9 mouse cellular contexts compared by ENCODE assay signal in the genomic region with DNA sequence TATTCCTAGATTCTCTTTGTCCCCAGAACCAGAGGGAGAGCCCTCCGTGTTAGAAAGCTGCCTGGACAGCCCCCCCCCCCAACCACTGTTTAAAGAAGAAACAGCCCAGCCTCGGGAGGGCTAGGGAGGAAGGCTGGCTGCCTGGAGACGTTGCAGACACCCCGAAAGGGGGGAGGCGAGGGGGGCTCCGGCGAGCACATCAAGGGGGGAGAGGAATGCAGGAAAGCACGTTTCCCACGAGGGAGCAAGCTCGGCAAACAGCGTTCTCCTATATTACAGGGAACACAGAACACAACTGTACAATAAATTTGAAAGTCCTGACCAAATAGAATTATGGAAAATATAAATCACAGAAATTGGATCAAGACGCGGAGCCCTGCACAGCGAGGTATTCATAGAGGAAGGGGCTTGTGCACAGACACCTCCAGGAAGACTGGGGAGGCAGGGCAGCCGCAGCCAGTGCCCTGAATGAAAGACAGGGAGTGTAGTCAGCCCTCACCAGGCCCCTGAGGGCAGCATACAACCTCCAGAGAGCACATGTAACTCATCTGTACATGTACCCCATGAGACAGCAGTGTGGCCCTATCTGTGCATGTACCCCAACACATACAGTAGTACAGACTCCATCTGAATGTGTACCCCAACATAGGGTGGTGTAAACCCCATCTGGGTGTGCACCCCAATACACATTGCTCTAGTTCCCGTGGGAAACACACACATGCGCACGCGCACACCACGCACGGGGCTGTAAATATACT. TPM values are rescaled to one million over a fixed set of nuclear protein-coding genes. Genes with fewer than 3 reads are reported as not detected.
A peak's percentile ranks its signal among the peaks of the same experiment; 100 is the strongest.
DNase-seq lines count a peak whose midpoint lies in the region; ATAC-seq and TF ChIP-seq lines count a peak whose summit lies in the region.
"Had no signal": no experiment of that assay in that cellular context is flagged by ENCODE, and none has a peak within 500 bp of the region (broad histone marks: within the 10 kb centered on the region; RNA-seq: fewer than 3 reads in every experiment).

No protein-coding gene starts in this region.

- no peaks in the 10 kb centered on the region for H3K36me3 ChIP-seq in lung, embryonic 14.5 days (ENCODE audit: insufficient read depth)
- no peaks in the 10 kb centered on the region for H3K36me3 ChIP-seq in hindbrain, embryonic 10.5 days
- no peaks in the 10 kb centered on the region for H3K36me3 ChIP-seq in limb, embryonic 14.5 days (ENCODE audit: control insufficient read depth, insufficient read depth, low read length)
- H3K36me3 ChIP-seq in stomach, embryonic 15.5 days = no peaks in the 10 kb centered on the region

- 28% methylated on average over 21 of the region's 21 CpGs for WGBS in lung, embryonic 14.5 days
- 39% methylated on average over 21 of the region's 21 CpGs for WGBS in lung, adult 2 months
- WGBS in hindbrain, embryonic 10.5 days = 54% methylated on average over 21 of the region's 21 CpGs
- 27% methylated on average over 21 of the region's 21 CpGs for WGBS in limb, embryonic 14.5 days
- WGBS in stomach, embryonic 15.5 days = 33% methylated on average over 21 of the region's 21 CpGs

- TF ChIP-seq POLR2A in lung, adult 2 months (IDR thresholded peaks at IDR 0.05; ENCODE audit: borderline replicate concordance, extremely low read depth, low read depth, low read length) = no peak
- TF ChIP-seq POLR2A in limb, embryonic 14.5 days (IDR thresholded peaks at IDR 0.05; ENCODE audit: borderline replicate concordance, extremely low read depth, insufficient read depth, insufficient read length) = no peak

- peak; percentile 83 for DNase-seq in lung, embryonic 14.5 days
- no peak for DNase-seq in lung, adult 2 months
- DNase-seq in hindbrain, embryonic 10.5 days (ENCODE audit: low spot score) = no peak
- DNase-seq in limb, embryonic 14.5 days (ENCODE audit: low spot score) = peak; percentile 82
- no peak for DNase-seq in cerebellum, adult 18-20 months
- DNase-seq: cerebellum, postnatal 10 days; thymus, postnatal 14 days had no signal

- H3K9ac ChIP-seq in lung, embryonic 14.5 days = peak overlapping the region; percentile 40
- H3K9ac ChIP-seq in limb, embryonic 14.5 days (ENCODE audit: low read depth, low read length, severe bottlenecking) = peak overlapping the region; percentile 36; the same call in 1 of the 2 replicates
- peak overlapping the region; percentile 6; the same call in 1 of the 2 replicates for H3K9ac ChIP-seq in stomach, embryonic 15.5 days

- H3K4me3 ChIP-seq in lung, embryonic 14.5 days (ENCODE audit: low read depth, low read length) = no peak overlapping the region
- H3K4me3 ChIP-seq in lung, adult 2 months (replicated peaks; ENCODE audit: extremely low read depth, low read depth, low read length) = no peak overlapping the region
- no peak overlapping the region for H3K4me3 ChIP-seq in hindbrain, embryonic 10.5 days
- no peak overlapping the region for H3K4me3 ChIP-seq in limb, embryonic 14.5 days (replicated peaks; ENCODE audit: low read length)
- H3K4me3 ChIP-seq in stomach, embryonic 15.5 days (replicated peaks) = no peak overlapping the region

- H3K4me1 ChIP-seq in lung, embryonic 14.5 days (ENCODE audit: insufficient read depth) = peaks cover 20% of the 10 kb centered on the region; the same call in 1 of the 2 replicates
- no peaks in the 10 kb centered on the region for H3K4me1 ChIP-seq in lung, adult 2 months (ENCODE audit: control insufficient read depth, insufficient read depth, low read length)
- H3K4me1 ChIP-seq in hindbrain, embryonic 10.5 days (replicated peaks) = peaks cover 14% of the 10 kb centered on the region
- peaks cover 29% of the 10 kb centered on the region for H3K4me1 ChIP-seq in limb, embryonic 14.5 days (ENCODE audit: control insufficient read depth, insufficient read depth, low read length)
- peaks cover 25% of the 10 kb centered on the region for H3K4me1 ChIP-seq in stomach, embryonic 15.5 days

- no peaks in the 10 kb centered on the region for H3K9me3 ChIP-seq in lung, embryonic 14.5 days (ENCODE audit: low read depth, low read length)
- no peaks in the 10 kb centered on the region for H3K9me3 ChIP-seq in hindbrain, embryonic 10.5 days
- no peaks in the 10 kb centered on the region for H3K9me3 ChIP-seq in limb, embryonic 14.5 days (ENCODE audit: control insufficient read depth, low read length)
- H3K9me3 ChIP-seq in stomach, embryonic 15.5 days = no peaks in the 10 kb centered on the region

- H3K27ac ChIP-seq in lung, embryonic 14.5 days (ENCODE audit: low read depth) = peak overlapping the region; percentile 89
- H3K27ac ChIP-seq in hindbrain, embryonic 10.5 days = peak overlapping the region; percentile 86
- peak overlapping the region; percentile 94 for H3K27ac ChIP-seq in limb, embryonic 14.5 days (replicated peaks; ENCODE audit: low read depth, low read length)
- peak overlapping the region; percentile 89 for H3K27ac ChIP-seq in stomach, embryonic 15.5 days

- TF ChIP-seq CTCF in lung, embryonic 14.5 days (IDR thresholded peaks at IDR 0.05; ENCODE audit: low read depth) = no peak
- TF ChIP-seq CTCF in lung, adult 2 months (IDR thresholded peaks at IDR 0.05; ENCODE audit: insufficient read depth, low read length) = no peak

- peak; percentile 77 for ATAC-seq in lung, embryonic 14.5 days (ENCODE audit: insufficient read depth)
- ATAC-seq in limb, embryonic 14.5 days (ENCODE audit: low FRiP score, low read depth) = peak; percentile 87
- ATAC-seq in stomach, embryonic 15.5 days (ENCODE audit: insufficient read depth, low FRiP score, low read depth) = peak; percentile 78; the same call in 1 of the 2 replicates
- no peak for ATAC-seq in inflammation-experienced regulatory T-cells, adult 6 months

- peak overlapping the region; percentile 45 for H3K4me2 ChIP-seq in lung, embryonic 14.5 days
- H3K4me2 ChIP-seq in limb, embryonic 14.5 days (replicated peaks; ENCODE audit: low read depth, low read length, severe bottlenecking) = 0 out of 2 replicates have a peak overlapping the region, but pooled peaks have one; percentile 9
- H3K4me2 ChIP-seq in stomach, embryonic 15.5 days = peak overlapping the region; percentile 29

- H3K27me3 ChIP-seq in lung, embryonic 14.5 days (ENCODE audit: insufficient read depth, low read length) = no peaks in the 10 kb centered on the region
- 0 out of 2 replicates have a peak, but pooled peaks cover 6% of the 10 kb centered on the region for H3K27me3 ChIP-seq in hindbrain, embryonic 10.5 days (ENCODE audit: insufficient read depth, poor library complexity, severe bottlenecking)
- H3K27me3 ChIP-seq in limb, embryonic 14.5 days (ENCODE audit: control insufficient read depth, insufficient read depth, low read length) = no peaks in the 10 kb centered on the region
- no peaks in the 10 kb centered on the region for H3K27me3 ChIP-seq in stomach, embryonic 15.5 days (replicated peaks)

RNA-seq across cellular contexts. Expression of a gene that starts 16.1 kb away (rescaled TPM):
- 20.3 and 31.0 TPM in 2 replicates for polyA plus RNA-seq in lung, embryonic 14.5 days (2014; fragmentation: Nextera tagmentation; extraction: Ambion mirVana)
- polyA plus RNA-seq in lung, adult 2 months (2012; rRNA removed) = 8.0 and 10.3 TPM in 2 replicates
- polyA plus RNA-seq in hindbrain, embryonic 10.5 days (2016; fragmentation: Nextera tagmentation; extraction: Ambion mirVana) = 17.7 and 19.7 TPM in 2 replicates
- polyA plus RNA-seq in limb, embryonic 14.5 days (2012; rRNA removed) = 94.6 and 97.2 TPM in 2 replicates
- polyA plus RNA-seq in limb, embryonic 14.5 days (2014; fragmentation: Nextera tagmentation; extraction: Ambion mirVana) = 30.0 and 40.8 TPM in 2 replicates
- polyA plus RNA-seq in stomach, embryonic 15.5 days (2015; fragmentation: Nextera tagmentation; extraction: Ambion mirVana) = 21.9 and 26.2 TPM in 2 replicates
- 10 to 100 TPM in 1 of 3 experiments, 1 to 10 TPM in 1, under 1 TPM in 1; 0.26 to 24.2 (median 3.2) TPM for polyA plus RNA-seq in inflammation-experienced regulatory T-cells, adult 6 months (2017; shearing (Covaris generic))

RNA-seq across cellular contexts. Expression of a gene that starts 17.8 kb away (rescaled TPM):
- polyA plus RNA-seq in lung, embryonic 14.5 days (2014; fragmentation: Nextera tagmentation; extraction: Ambion mirVana) = 1.5 and 2.5 TPM in 2 replicates
- polyA plus RNA-seq in lung, adult 2 months (2012; rRNA removed) = 4.1 and 64.7 TPM in 2 replicates
- polyA plus RNA-seq in hindbrain, embryonic 10.5 days (2016; fragmentation: Nextera tagmentation; extraction: Ambion mirVana) = 1.1 and 3.0 TPM in 2 replicates
- 42.5 and 114 TPM in 2 replicates for polyA plus RNA-seq in limb, embryonic 14.5 days (2012; rRNA removed)
- 101 and 183 TPM in 2 replicates for polyA plus RNA-seq in limb, embryonic 14.5 days (2014; fragmentation: Nextera tagmentation; extraction: Ambion mirVana)
- polyA plus RNA-seq in stomach, embryonic 15.5 days (2015; fragmentation: Nextera tagmentation; extraction: Ambion mirVana) = 4.6 and 11.8 TPM in 2 replicates
- 1 to 10 TPM; 2.5 to 3.8 (median 2.8) TPM for polyA plus RNA-seq in inflammation-experienced regulatory T-cells, adult 6 months (2017; shearing (Covaris generic))

RNA-seq across cellular contexts. Expression of a gene that starts 55.8 kb away (rescaled TPM):
- polyA plus RNA-seq in lung, embryonic 14.5 days (2014; fragmentation: Nextera tagmentation; extraction: Ambion mirVana) = 98.0 and 99.6 TPM in 2 replicates
- polyA plus RNA-seq in lung, adult 2 months (2012; rRNA removed) = 131 and 188 TPM in 2 replicates
- polyA plus RNA-seq in hindbrain, embryonic 10.5 days (2016; fragmentation: Nextera tagmentation; extraction: Ambion mirVana) = 17.9 and 19.4 TPM in 2 replicates
- 102 TPM in 2 replicates for polyA plus RNA-seq in limb, embryonic 14.5 days (2012; rRNA removed)
- polyA plus RNA-seq in limb, embryonic 14.5 days (2014; fragmentation: Nextera tagmentation; extraction: Ambion mirVana) = 45.8 and 48.0 TPM in 2 replicates
- polyA plus RNA-seq in stomach, embryonic 15.5 days (2015; fragmentation: Nextera tagmentation; extraction: Ambion mirVana) = 196 and 211 TPM in 2 replicates
- 1,000 to 10,000 TPM; 1,183 to 1,943 (median 1,210) TPM for polyA plus RNA-seq in inflammation-experienced regulatory T-cells, adult 6 months (2017; shearing (Covaris generic))

Comparison
In these comparisons a context has a peak if more than half of its experiments do, and no peak if none do; other contexts are left out.
1. DNase-seq: peak in lung, embryonic 14.5 days (single experiment) and limb, embryonic 14.5 days (single experiment); none in lung, adult 2 months (single experiment), hindbrain, embryonic 10.5 days (single experiment) and cerebellum, adult 18-20 months (0 of 2).
2. Peak in every context shown above with its lines, with median percentiles within 50 percentile points of each other: H3K27ac ChIP-seq, H3K4me2 ChIP-seq and H3K9ac ChIP-seq.